Mouse (Mus musculus) splenic B cell, adult 2 months (primary cell): Measurements from ENCODE around the gene Esd.

ENCODE experiments used
- DNase-seq: peaks from one replicate; pipeline ENCODE4 v3.0.0-alpha.2; 2011; ENCODE audit warnings: low read depth, low spot score
- H3K27me3 ChIP-seq: 2 replicates; pipeline ENCODE4 v1.6.1; 2012; ENCODE audit warnings: mild to moderate bottlenecking, low read length, moderate library complexity, mixed read lengths; ENCODE audit not compliant: control insufficient read depth, poor library complexity, insufficient read depth, severe bottlenecking
- H3K36me3 ChIP-seq: 2 replicates; pipeline ENCODE4 v1.6.1; 2012; ENCODE audit warnings: mild to moderate bottlenecking, low read length, moderate library complexity, mixed read lengths; ENCODE audit not compliant: control insufficient read depth, poor library complexity, insufficient read depth, severe bottlenecking

Gene Esd

DNA sequence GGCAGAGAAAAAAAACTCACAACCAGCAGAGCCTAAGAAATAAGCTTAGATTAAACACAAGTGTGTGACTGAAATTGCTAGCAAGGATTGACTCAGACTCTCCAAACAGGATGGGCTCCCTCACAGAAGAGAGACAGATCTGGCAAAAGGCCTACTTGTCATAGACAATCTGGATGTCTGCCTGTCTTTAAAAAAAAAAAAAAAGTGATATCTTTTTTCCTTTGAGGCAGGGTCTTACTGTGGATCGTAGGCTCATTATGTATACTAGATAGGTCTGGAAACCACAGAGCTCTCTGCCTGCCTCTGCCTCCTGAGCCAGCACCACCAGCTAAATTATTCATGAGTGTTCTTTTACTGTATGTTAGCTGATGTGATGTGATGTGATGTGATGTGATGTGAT, 35.8 kb downstream of the Esd start:
- H3K27me3 ChIP-seq, result no peaks in the 10 kb centered on the region
- H3K36me3 ChIP-seq, result peaks cover 7% of the 10 kb centered on the region; the same call in 1 of the 2 replicates
- no peak for DNase-seq

GRCm38 (mm10) chr14:74774046-74774619, 42.0 kb downstream of the Esd start:
- DNase-seq, result no peak
- H3K36me3 ChIP-seq, result peaks cover 11% of the 10 kb centered on the region
- no peaks in the 10 kb centered on the region for H3K27me3 ChIP-seq

DNA sequence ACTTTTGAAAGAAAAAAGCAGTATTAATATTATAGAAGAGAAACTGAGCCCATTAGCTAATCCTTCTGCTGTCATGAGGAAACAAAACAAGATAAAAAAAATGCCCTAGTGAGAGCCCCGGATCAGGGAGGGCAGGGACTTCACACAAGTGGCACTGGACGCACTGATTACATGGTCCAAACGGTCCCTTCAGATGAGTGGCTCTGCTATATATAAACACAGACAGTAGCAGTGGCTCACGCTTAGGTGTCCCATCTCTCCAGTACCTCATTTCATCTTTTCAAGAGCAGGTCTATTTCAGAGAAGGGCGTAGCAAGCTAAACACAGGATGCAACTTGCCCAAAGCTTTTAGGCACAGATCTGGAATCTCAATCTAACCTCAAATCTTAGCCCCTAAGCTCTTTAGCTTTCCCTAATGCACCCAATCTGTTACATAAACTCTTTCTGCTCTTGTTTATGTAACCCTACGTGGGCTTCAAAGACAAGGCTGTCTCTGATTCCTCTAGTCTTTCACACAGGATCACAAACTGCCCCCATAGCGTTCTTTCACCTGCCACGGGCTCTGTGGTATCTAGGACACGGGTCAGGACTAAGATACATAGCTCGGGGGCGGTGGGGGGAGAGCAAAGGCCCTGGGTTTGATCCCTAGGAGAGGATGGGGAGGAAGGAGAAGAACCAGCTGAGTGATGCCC, 52.3 kb downstream of the Esd start:
- Histone ChIP-seq H3K27me3 (no peaks in the 10 kb centered on the region), H3K36me3 (peaks cover 18% of the 10 kb centered on the region)
- no peak for DNase-seq

GRCm38 (mm10) chr14:74787717-74788116, 55.6 kb downstream of the Esd start:
- no peaks in the 10 kb centered on the region for H3K27me3 ChIP-seq
- H3K36me3 ChIP-seq, result peaks cover 20% of the 10 kb centered on the region
- DNase-seq, result no peak

DNA sequence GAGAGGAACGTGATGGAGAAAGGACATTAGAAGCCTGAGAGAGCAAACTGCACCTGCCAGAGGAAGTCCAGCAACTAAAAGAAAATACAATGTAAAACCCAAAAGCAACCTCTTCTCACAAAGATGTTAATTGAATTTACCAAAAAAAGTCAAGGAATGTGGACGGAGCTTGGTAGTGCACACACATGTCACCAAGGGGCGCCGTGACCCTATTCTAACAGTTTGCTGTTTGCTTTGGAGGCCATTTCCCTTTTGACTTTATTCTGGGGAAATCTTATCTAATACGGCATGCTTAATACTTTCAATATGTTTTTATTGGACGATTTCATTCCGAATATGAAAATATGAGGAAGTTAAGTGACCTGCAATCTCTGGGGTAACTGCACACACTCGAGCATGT, 56.7 kb downstream of the Esd start:
- Histone ChIP-seq H3K27me3 (no peaks in the 10 kb centered on the region), H3K36me3 (peaks cover 20% of the 10 kb centered on the region)
- peak; percentile 20 for DNase-seq

- DNase-seq, result no peak
- H3K27me3 ChIP-seq, result no peaks in the 10 kb centered on the region
These were observed 58.4 kb downstream of the Esd start for GRCm38 (mm10) chr14:74790535-74790934.

GRCm38 (mm10) chr14:74792793-74793192, 60.7 kb downstream of the Esd start:
- H3K36me3 ChIP-seq, result peaks cover 4% of the 10 kb centered on the region
- no peak for DNase-seq
- H3K27me3 ChIP-seq, result no peaks in the 10 kb centered on the region

More at GRCm38 (mm10) chr14:74790535-74790934, 58.4 kb downstream of the Esd start:
- H3K36me3 ChIP-seq, result peaks cover 11% of the 10 kb centered on the region

DNA sequence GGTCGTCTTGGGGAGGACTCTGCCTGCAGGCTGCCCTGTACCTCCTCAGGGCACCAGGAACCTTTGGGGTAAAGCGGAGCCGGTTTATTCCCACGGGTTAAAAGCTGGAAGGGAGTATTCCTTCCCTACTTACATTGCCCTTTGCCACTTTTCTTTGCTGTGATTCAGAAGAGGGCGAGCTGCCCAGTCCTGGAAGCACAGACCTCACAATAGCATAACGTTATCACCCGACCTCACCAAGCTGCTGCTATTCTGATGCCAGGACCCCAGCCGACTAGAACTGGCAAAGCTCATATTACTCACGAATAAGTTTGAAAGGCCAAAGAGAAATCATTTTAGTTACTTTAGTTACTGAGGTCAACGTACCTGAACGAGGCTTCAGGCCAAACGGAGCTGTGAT, 62.8 kb downstream of the Esd start:
- DNase-seq, result no peak
- H3K36me3 ChIP-seq, result peaks cover 2% of the 10 kb centered on the region
- no peaks in the 10 kb centered on the region for H3K27me3 ChIP-seq

DNA sequence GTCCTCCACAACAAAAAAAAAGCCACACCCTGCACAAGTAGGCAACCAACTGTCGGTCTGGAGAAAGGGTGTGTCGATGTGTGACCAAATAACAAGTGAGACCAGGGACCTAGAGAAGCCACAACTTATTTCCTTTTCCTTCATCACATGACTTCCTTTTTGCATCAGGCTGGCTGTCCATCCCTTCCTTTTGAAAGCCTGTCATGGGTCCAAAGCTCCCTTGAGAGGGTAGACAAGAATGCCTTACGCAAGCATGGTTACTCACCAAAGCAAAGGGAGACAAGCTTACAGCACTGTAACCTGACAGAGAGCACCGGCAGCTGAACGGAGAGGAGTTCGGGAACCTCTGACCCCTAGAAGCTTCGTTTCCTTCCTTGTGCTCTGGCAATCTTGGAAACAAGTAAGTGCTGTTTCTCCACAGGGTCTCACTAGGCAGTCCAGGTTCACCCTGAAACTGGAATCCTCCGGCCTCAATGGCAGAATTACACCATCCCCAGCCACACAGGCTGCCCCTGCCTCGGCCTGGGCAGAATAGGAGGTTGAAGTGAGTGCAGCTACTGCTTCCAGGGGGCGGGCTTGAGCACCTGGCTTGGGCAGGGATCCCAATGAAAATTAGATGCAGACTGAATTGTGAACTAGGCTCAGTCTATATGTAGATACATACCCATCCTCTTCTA, 65.4 kb downstream of the Esd start:
- Histone ChIP-seq H3K27me3 (no peaks in the 10 kb centered on the region), H3K36me3 (peaks cover 2% of the 10 kb centered on the region)
- DNase-seq, result peak; percentile 45

- H3K27me3 ChIP-seq, result no peaks in the 10 kb centered on the region
These were observed 66.2 kb downstream of the Esd start for GRCm38 (mm10) chr14:74798063-74798890.

More at GRCm38 (mm10) chr14:74798063-74798890, 66.2 kb downstream of the Esd start:
- no peak for DNase-seq
- H3K36me3 ChIP-seq, result peaks cover 4% of the 10 kb centered on the region
